Mouse (Mus musculus): ENCODE measurements around the gene Med21.

GRCm38 (mm10) chr6:146628123-146628522 is 14.2 kb upstream of the Med21 start:
- TF ChIP-seq CTCF (conservative IDR thresholded peaks at IDR 0.05 in 1 of 2, IDR thresholded peaks at IDR 0.05 in 1 of 2; ENCODE audit: low read depth in 2 of 2, low read length in 2 of 2): no peak
- no peak for TF ChIP-seq MAFK (IDR thresholded peaks at IDR 0.05; ENCODE audit: insufficient replicate concordance, low read length)
- TF ChIP-seq USF2 (conservative IDR thresholded peaks at IDR 0.05; ENCODE audit: low read depth, low read length): no peak
- TF ChIP-seq EP300 (IDR thresholded peaks at IDR 0.05; ENCODE audit: low read length): no peak
- TF ChIP-seq NRF1 (IDR thresholded peaks at IDR 0.05; ENCODE audit: low read depth, low read length): no peak
- TF ChIP-seq POLR2A (IDR thresholded peaks at IDR 0.05; ENCODE audit: low read depth, low read length): no peak
- no peak for TF ChIP-seq MAZ (IDR thresholded peaks at IDR 0.05; ENCODE audit: low read depth, low read length)
- TF ChIP-seq RCOR1 (conservative IDR thresholded peaks at IDR 0.05; ENCODE audit: low read depth, low read length): no peak
- no peak for TF ChIP-seq MAX (IDR thresholded peaks at IDR 0.05; ENCODE audit: low read length)
- TF ChIP-seq KAT2A (IDR thresholded peaks at IDR 0.05; ENCODE audit: insufficient replicate concordance, low read length): no peak

All from CH12.LX (cell line).